Mouse (Mus musculus): ENCODE measurements around the gene Zfp593. TPM values are rescaled to one million over a fixed set of nuclear protein-coding genes. Genes with fewer than 3 reads are reported as not detected.

Zfp593 gene
- polyA plus RNA-seq, 1 experiment from 2014 or later: 15.6 TPM

- ATAC-seq: no peak
- H3K9ac ChIP-seq (replicated peaks): no peak within 1 kb of the TSS
- no peak within 1 kb of the TSS for H3K27ac ChIP-seq
- peaks cover 74% of the 10 kb centered on the region for H3K27me3 ChIP-seq
- H3K4me2 ChIP-seq (replicated peaks): peak within 1 kb of the TSS; percentile 7; the same call in 1 of the 2 replicates
- H3K4me1 ChIP-seq (replicated peaks): peaks cover 75% of the 10 kb centered on the region
- H3K4me3 ChIP-seq (replicated peaks): peak within 1 kb of the TSS; percentile 54
- no peaks in the 10 kb centered on the region for H3K36me3 ChIP-seq
- 1% methylated on average over 13 of the region's 13 CpGs for WGBS
- no peaks in the 10 kb centered on the region for H3K9me3 ChIP-seq
Observed at GRCm38 (mm10) chr4:134253722-134254324, 8.4 kb upstream of the Zfp593 start, which contains the start of gene Grrp1. Gene Grrp1 (minus strand): TSS chr4:134254106.

GRCm38 (mm10) chr4:134252911-134253721 is 7.7 kb upstream of the Zfp593 start:
- H3K4me2 ChIP-seq (replicated peaks): 0 out of 2 replicates have a peak overlapping the region, but pooled peaks have one; percentile 7
- WGBS: 7% methylated on average over 15 of the region's 15 CpGs
- H3K9me3 ChIP-seq: no peaks in the 10 kb centered on the region
- no peak overlapping the region for H3K9ac ChIP-seq (replicated peaks)
- H3K4me3 ChIP-seq (replicated peaks): peak overlapping the region; percentile 54
- H3K27me3 ChIP-seq: peaks cover 81% of the 10 kb centered on the region
- no peak for ATAC-seq
- no peak overlapping the region for H3K27ac ChIP-seq
- H3K4me1 ChIP-seq (replicated peaks): peaks cover 75% of the 10 kb centered on the region
- H3K36me3 ChIP-seq: no peaks in the 10 kb centered on the region

- Histone ChIP-seq H3K9me3 (no peaks in the 10 kb centered on the region), H3K9ac (replicated peaks) (peak overlapping the region; percentile 76), H3K4me1 (replicated peaks) (peaks cover 74% of the 10 kb centered on the region), H3K27ac (no peak overlapping the region), H3K27me3 (peaks cover 89% of the 10 kb centered on the region), H3K36me3 (no peaks in the 10 kb centered on the region), H3K4me3 (replicated peaks) (peak overlapping the region; percentile 54), H3K4me2 (replicated peaks) (peak overlapping the region; percentile 79)
- no peak; the same call in 1 of the 2 replicates for ATAC-seq
- WGBS: 5% methylated on average over 22 of the region's 22 CpGs
Observed at GRCm38 (mm10) chr4:134252131-134252910, 6.9 kb upstream of the Zfp593 start.

DNA sequence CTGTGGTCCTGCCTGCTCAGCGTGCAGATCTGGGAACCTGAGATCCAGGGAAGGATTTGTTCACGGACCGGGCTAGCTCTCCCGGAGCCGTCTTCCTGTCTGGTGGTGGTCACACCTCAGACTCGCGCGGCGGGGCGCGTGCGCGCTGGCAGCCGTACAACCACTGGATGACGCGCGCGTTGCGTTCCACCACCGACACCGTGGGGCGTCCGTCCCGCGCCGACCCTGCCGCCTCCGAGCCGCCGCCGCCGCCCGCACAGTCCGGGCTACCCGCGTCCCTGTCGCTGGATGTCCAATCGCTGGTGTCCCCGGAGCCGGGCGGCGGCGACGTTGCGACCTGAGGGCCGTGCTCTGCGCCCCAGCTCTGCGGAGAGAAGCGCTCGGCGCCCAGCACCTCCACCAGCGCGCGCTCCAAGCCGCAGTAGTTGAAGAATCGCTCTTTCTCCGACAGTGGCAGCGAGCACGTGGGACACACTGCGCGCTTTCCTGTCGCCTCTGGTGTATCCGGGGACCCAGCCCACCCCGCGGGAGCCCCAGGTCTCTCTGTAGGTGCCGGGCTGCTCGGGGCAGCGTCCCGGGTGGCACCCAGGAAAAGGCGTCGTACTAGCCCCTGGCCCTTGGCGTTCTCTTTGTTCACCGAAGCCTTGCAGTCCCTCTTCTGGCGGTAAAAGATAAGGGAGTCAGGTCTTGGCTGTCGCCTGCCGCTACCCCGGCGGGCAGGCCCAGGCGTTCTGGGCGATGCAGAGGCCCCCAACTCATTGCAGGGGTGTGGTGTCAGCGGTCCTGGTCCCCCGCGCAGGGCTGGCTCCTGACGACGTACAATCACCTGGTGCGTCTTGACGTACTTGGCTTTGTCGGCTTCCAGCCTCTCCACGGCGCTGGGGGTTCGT is 6.1 kb upstream of the Zfp593 start:
- peak overlapping the region; percentile 79 for H3K4me2 ChIP-seq (replicated peaks)
- H3K27me3 ChIP-seq: peaks cover 97% of the 10 kb centered on the region
- peak; percentile 68 for ATAC-seq
- peaks cover 66% of the 10 kb centered on the region for H3K4me1 ChIP-seq (replicated peaks)
- no peaks in the 10 kb centered on the region for H3K9me3 ChIP-seq
- H3K36me3 ChIP-seq: no peaks in the 10 kb centered on the region
- under 1% methylated on average over 91 of the region's 91 CpGs for WGBS
- peak overlapping the region; percentile 54 for H3K4me3 ChIP-seq (replicated peaks)
- peak overlapping the region; percentile 76 for H3K9ac ChIP-seq (replicated peaks)
- peak overlapping the region; percentile 42 for H3K27ac ChIP-seq

GRCm38 (mm10) chr4:134250930-134251240 is 5.5 kb upstream of the Zfp593 start:
- H3K4me1 ChIP-seq (replicated peaks): peaks cover 65% of the 10 kb centered on the region

DNA sequence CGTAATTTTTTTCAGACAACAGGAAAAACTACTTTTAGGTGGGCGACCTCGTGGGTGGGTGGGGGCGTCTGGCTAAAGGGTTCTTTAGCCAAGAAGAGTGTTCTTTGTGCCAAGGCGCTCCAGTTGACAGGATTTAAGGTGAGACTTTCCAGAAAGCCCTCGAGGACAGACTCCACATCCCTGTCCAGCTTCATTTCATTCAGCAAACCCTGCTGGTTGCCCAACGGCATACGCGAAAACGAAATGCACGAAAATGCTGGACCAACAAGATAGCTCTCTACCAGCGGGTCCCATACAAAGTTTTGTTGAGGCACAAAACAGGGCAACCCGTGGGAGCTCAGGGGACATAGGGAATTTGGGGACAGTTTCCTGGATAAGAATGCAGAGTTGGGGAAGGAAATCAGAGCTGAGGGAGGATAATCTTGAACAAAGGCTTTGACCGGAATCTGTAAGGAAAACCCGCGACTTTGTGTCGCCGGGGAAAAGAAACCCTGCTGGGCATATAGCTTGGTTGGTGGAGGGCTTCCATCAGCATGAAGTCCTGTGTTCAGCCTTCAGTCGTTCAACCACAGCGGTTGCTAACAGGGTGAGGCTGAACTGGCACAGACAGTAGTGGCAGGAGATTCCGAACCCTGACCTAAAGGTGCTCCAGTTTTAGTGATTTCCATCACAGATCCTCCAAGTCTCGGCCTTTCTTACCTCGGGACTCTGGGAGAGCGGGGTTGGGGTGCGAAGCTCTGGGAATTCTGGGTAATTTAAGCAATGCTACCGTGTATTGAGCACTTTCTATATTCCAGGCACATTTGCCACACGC is 4.9 kb upstream of the Zfp593 start:
- Histone ChIP-seq H3K4me2 (replicated peaks) (peak overlapping the region; percentile 79), H3K36me3 (no peaks in the 10 kb centered on the region), H3K27me3 (peaks cover 91% of the 10 kb centered on the region), H3K4me3 (replicated peaks) (peak overlapping the region; percentile 54), H3K9ac (replicated peaks) (peak overlapping the region; percentile 76; the same call in 1 of the 2 replicates), H3K27ac (no peak overlapping the region), H3K9me3 (no peaks in the 10 kb centered on the region), H3K4me1 (replicated peaks) (peaks cover 66% of the 10 kb centered on the region)
- WGBS: 4% methylated on average over 27 of the region's 27 CpGs
- ATAC-seq: no peak

More at GRCm38 (mm10) chr4:134250930-134251240, 5.5 kb upstream of the Zfp593 start:
- Histone ChIP-seq H3K9ac (replicated peaks) (peak overlapping the region; percentile 76), H3K9me3 (no peaks in the 10 kb centered on the region), H3K27ac (no peak overlapping the region), H3K4me2 (replicated peaks) (peak overlapping the region; percentile 79), H3K27me3 (peaks cover 96% of the 10 kb centered on the region), H3K4me3 (replicated peaks) (peak overlapping the region; percentile 54), H3K36me3 (no peaks in the 10 kb centered on the region)
- ATAC-seq: no peak
- WGBS: 8% methylated on average over 10 of the region's 10 CpGs

DNA sequence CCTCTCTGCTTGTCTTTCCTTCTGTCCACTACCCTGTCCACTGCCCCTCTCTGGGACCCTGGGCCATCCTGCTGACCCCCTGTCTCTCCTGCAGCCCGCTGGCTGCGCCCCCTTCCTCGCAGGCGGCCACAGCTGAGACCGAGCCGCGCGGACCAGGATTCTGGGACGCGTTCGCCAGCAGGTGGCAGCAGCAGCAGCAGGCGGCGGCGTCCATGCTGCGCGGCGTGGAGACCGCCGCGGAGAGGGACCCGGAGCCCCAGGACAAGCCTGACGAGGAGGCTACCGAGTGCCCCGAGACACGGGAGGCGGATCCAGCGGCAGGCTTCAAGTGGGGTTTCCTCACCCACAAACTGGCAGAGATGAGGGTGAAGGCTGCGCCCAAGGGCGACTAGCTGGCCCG is 4.3 kb upstream of the Zfp593 start:
- Histone ChIP-seq H3K4me3 (replicated peaks) (peak overlapping the region; percentile 54), H3K27me3 (peaks cover 84% of the 10 kb centered on the region), H3K4me2 (replicated peaks) (peak overlapping the region; percentile 79), H3K9me3 (no peaks in the 10 kb centered on the region), H3K4me1 (replicated peaks) (peaks cover 64% of the 10 kb centered on the region), H3K9ac (replicated peaks) (peak overlapping the region; percentile 51), H3K27ac (no peak overlapping the region), H3K36me3 (no peaks in the 10 kb centered on the region)
- under 1% methylated on average over 30 of the region's 30 CpGs for WGBS
- ATAC-seq: peak; percentile 40; the same call in 1 of the 2 replicates

GRCm38 (mm10) chr4:134246719-134247258 is 1.4 kb upstream of the Zfp593 start, which contains the start of gene Gm30191:
Gene Gm30191 (plus strand): TSS chr4:134246935.
- Histone ChIP-seq H3K27ac (no peak within 1 kb of the TSS), H3K4me3 (replicated peaks) (peak within 1 kb of the TSS; percentile 81), H3K27me3 (peaks cover 56% of the 10 kb centered on the region), H3K9me3 (no peaks in the 10 kb centered on the region), H3K4me2 (replicated peaks) (peak within 1 kb of the TSS; percentile 98), H3K36me3 (no peaks in the 10 kb centered on the region), H3K4me1 (replicated peaks) (peaks cover 50% of the 10 kb centered on the region), H3K9ac (replicated peaks) (peak within 1 kb of the TSS; percentile 82)
- ATAC-seq: no peak
- WGBS: 75% methylated on average over 7 of the region's 7 CpGs

DNA sequence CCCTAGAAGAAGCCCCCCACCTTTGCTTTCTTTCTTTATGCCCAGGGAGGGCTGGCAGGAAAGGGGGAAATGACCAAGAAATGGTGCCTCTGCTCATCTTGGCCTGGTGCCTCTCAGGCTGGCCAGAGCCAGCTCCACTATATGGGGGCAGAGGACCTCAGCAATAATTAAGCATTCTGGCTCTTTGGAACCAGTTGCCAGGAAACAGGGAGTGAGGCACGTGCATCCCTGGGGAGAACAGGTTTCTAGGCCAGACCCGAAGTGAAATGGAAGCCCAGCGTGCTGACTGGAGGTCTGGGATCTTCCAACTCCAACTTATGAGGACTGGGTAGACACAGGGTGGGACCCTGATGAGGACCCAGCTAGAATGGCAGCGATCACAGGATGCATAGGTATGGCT is 864 bp upstream of the Zfp593 start:
- H3K4me2 ChIP-seq (replicated peaks): no peak overlapping the region
- peaks cover 50% of the 10 kb centered on the region for H3K27me3 ChIP-seq
- H3K4me3 ChIP-seq (replicated peaks): no peak overlapping the region
- 17% methylated on average over 4 of the region's 4 CpGs for WGBS
- no peak for ATAC-seq
- H3K9me3 ChIP-seq: no peaks in the 10 kb centered on the region
- H3K9ac ChIP-seq (replicated peaks): no peak overlapping the region
- no peak overlapping the region for H3K27ac ChIP-seq
- H3K36me3 ChIP-seq: no peaks in the 10 kb centered on the region
- H3K4me1 ChIP-seq (replicated peaks): peaks cover 44% of the 10 kb centered on the region

DNA sequence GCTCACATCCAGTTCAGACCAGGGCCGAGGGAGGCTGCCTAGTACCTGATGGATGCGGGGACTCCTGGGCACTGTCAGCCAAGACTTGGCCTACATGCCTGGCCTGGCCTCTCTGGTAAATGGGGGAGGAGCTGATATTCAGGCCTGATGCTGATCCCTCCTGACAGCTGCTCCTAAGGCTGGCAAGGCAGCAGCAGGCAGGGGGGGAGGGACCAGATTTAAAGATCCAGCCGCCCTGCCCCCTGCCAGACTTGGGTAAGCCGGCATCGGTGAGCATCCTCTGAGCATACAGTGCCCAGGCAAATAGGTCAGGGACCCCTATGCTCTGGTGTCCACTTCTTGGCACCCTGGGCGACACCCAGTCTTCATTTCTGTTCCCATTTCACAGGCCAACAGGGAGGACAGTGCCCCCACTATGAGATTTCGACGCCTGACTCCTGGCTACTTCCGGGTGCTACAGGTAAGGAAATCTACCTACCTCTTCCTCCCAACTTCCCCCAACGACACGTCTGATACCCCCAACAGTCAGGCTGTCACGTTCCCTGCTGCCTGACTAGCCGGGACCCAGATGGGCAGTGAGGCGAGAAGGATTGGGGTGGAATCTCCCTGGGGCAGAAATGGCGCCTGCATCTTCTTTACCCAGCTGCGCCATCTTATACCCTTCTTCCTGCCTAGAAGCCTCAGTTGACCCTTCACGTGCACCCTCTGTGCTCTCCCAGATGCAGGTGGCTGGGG is 1.7 kb downstream of the Zfp593 start, which contains the start of gene E130218I03Rik:
Gene E130218I03Rik (plus strand): TSS at position 147 of the 735 bp plus-strand sequence.
- H3K36me3 ChIP-seq: no peaks in the 10 kb centered on the region
- peaks cover 24% of the 10 kb centered on the region for H3K4me1 ChIP-seq (replicated peaks)
- peak within 1 kb of the TSS; percentile 82; the same call in 1 of the 2 replicates for H3K9ac ChIP-seq (replicated peaks)
- no peaks in the 10 kb centered on the region for H3K9me3 ChIP-seq
- peak within 1 kb of the TSS; percentile 81 for H3K4me3 ChIP-seq (replicated peaks)
- WGBS: 95% methylated on average over 17 of the region's 17 CpGs
- peak within 1 kb of the TSS; percentile 98 for H3K4me2 ChIP-seq (replicated peaks)
- H3K27ac ChIP-seq: no peak within 1 kb of the TSS
- peaks cover 28% of the 10 kb centered on the region for H3K27me3 ChIP-seq
- ATAC-seq: no peak

Data from midbrain, embryonic 13.5 days (tissue).